Mouse (Mus musculus) brain, embryonic 14.5 days (tissue): ENCODE results near the gene Rtn4rl1.

ENCODE experiments used
- CTCF ChIP-seq: fragments of 200-500 bp; IDR thresholded peaks from 2 replicates; pipeline ENCODE4 v1.5.1; 2012; ENCODE audit warnings: inconsistent platforms, mild to moderate bottlenecking, moderate library complexity, borderline replicate concordance; ENCODE audit not compliant: insufficient read depth, insufficient read length; ENCODE audit errors: extremely low read depth
- POLR2A ChIP-seq: fragments of 200-500 bp; IDR thresholded peaks from 2 replicates; pipeline ENCODE4 v1.6.1; 2012; ENCODE audit warnings: mild to moderate bottlenecking, inconsistent platforms, borderline replicate concordance; ENCODE audit not compliant: poor library complexity, insufficient read depth, insufficient read length, severe bottlenecking; ENCODE audit errors: extremely low read depth

- TF ChIP-seq POLR2A (no peak), CTCF (no peak)
Observed at GRCm38 (mm10) chr11:75184573-75184972, 9.0 kb upstream of the Rtn4rl1 start.
